Mouse (Mus musculus): ENCODE data around the gene Dse.

GRCm38 (mm10) chr10:34233931-34234745 lies 26.6 kb upstream of the Dse start:
- TF ChIP-seq TAL1 (IDR thresholded peaks at IDR 0.05; ENCODE audit: low read length) (no peak), GATA1 (IDR thresholded peaks at IDR 0.05; ENCODE audit: low read length) (no peak)
